30 mouse cellular contexts compared by ENCODE assay signal in genomic region chr11:79902881-79903481, GRCm38 (mm10). TPM values are rescaled to one million over a fixed set of nuclear protein-coding genes. Genes with fewer than 3 reads are reported as not detected.
DNase-seq lines count a peak whose midpoint lies in the region; ATAC-seq and TF ChIP-seq lines count a peak whose summit lies in the region.
"Had no signal": no experiment of that assay in that cellular context is flagged by ENCODE, and none has a peak within 500 bp of the region (broad histone marks: within the 10 kb centered on the region; RNA-seq: fewer than 3 reads in every experiment).

No protein-coding gene starts in this region.

- no peaks in the 10 kb centered on the region for H3K9me3 ChIP-seq in intestine, embryonic 14.5 days (ENCODE audit: control insufficient read depth, low read length)
- no peaks in the 10 kb centered on the region for H3K9me3 ChIP-seq in intestine, postnatal 0 days (ENCODE audit: control insufficient read depth)
- no peaks in the 10 kb centered on the region for H3K9me3 ChIP-seq in stomach, embryonic 15.5 days
- no peaks in the 10 kb centered on the region for H3K9me3 ChIP-seq in neural tube, embryonic 15.5 days (replicated peaks)
- H3K9me3 ChIP-seq in forebrain, embryonic 10.5 days = no peaks in the 10 kb centered on the region
- H3K9me3 ChIP-seq: embryonic facial prominence, embryonic 10.5 days; embryonic facial prominence, embryonic 13.5 days; heart, embryonic 12.5 days; heart, embryonic 15.5 days; hindbrain, embryonic 10.5 days had no signal

- DNase-seq in intestine, embryonic 14.5 days (ENCODE audit: low spot score) = no peak
- DNase-seq in ES-CJ7 (ENCODE audit: low read depth, low spot score) (peak; percentile 61), R1 (ENCODE audit: low read depth, low spot score) (peak; percentile 71)
- DNase-seq in forebrain, embryonic 10.5 days (ENCODE audit: extremely low spot score, low spot score) = no peak
- no peak for DNase-seq in layer of hippocampus, adult 9-11 months
- DNase-seq: adrenal gland, adult 8-10 months; adrenal gland, postnatal 25 days; cerebellum, adult 11-12 months; cerebellum, adult 8-10 months; cerebellum, postnatal 36 days; embryo, embryonic 11 days; forebrain, postnatal 0 days; gastrocnemius, adult 2 months; gastrocnemius, postnatal 25 days; heart, adult 18-20 months; heart, postnatal 10 days; heart, postnatal 36 days had no signal

- ATAC-seq in intestine, embryonic 14.5 days (replicated peaks; ENCODE audit: low FRiP score, low TSS enrichment, low read depth) = 0 out of 2 replicates have a peak, but pooled peaks have one; percentile 32
- no peak for ATAC-seq in intestine, postnatal 0 days
- ATAC-seq in stomach, embryonic 15.5 days (ENCODE audit: insufficient read depth, low FRiP score, low read depth) = peak; percentile 47; the same call in 1 of the 2 replicates
- no peak for ATAC-seq in neural tube, embryonic 15.5 days (ENCODE audit: low FRiP score)
- ATAC-seq: activated CD4-positive, CD25-positive, alpha-beta regulatory T cell, adult 4 months; forebrain, embryonic 14.5 days; forebrain, postnatal 0 days; hindbrain, postnatal 0 days; inflammation-experienced regulatory T-cells, adult 6 months had no signal

- no peak overlapping the region for H3K9ac ChIP-seq in intestine, embryonic 14.5 days (ENCODE audit: low read length)
- H3K9ac ChIP-seq in intestine, postnatal 0 days (ENCODE audit: low read depth, low read length) = no peak overlapping the region
- no peak overlapping the region for H3K9ac ChIP-seq in stomach, embryonic 15.5 days
- no peak overlapping the region for H3K9ac ChIP-seq in neural tube, embryonic 15.5 days (replicated peaks)
- H3K9ac ChIP-seq: embryonic facial prominence, embryonic 13.5 days; forebrain, postnatal 0 days; heart, embryonic 12.5 days; heart, embryonic 15.5 days; hindbrain, embryonic 14.5 days had no signal

- no peak overlapping the region for H3K27ac ChIP-seq in intestine, embryonic 14.5 days (ENCODE audit: low read depth)
- H3K27ac ChIP-seq in intestine, postnatal 0 days (ENCODE audit: low read depth, low read length) = no peak overlapping the region
- peak overlapping the region; percentile 40 for H3K27ac ChIP-seq in stomach, embryonic 15.5 days
- H3K27ac ChIP-seq in neural tube, embryonic 15.5 days (replicated peaks) = no peak overlapping the region
- no peak overlapping the region for H3K27ac ChIP-seq in forebrain, embryonic 10.5 days
- H3K27ac ChIP-seq: embryonic facial prominence, embryonic 10.5 days; embryonic facial prominence, embryonic 13.5 days; gastrocnemius, adult 2 months; heart, embryonic 15.5 days; hindbrain, embryonic 10.5 days; hindbrain, embryonic 14.5 days; hindbrain, postnatal 0 days had no signal

- no peaks in the 10 kb centered on the region for H3K4me1 ChIP-seq in intestine, embryonic 14.5 days (replicated peaks; ENCODE audit: control insufficient read depth, insufficient read depth, low read length)
- no peaks in the 10 kb centered on the region for H3K4me1 ChIP-seq in intestine, postnatal 0 days (replicated peaks; ENCODE audit: control insufficient read depth, insufficient read depth, low read length)
- H3K4me1 ChIP-seq in stomach, embryonic 15.5 days = no peaks in the 10 kb centered on the region
- no peaks in the 10 kb centered on the region for H3K4me1 ChIP-seq in neural tube, embryonic 15.5 days
- no peaks in the 10 kb centered on the region for H3K4me1 ChIP-seq in forebrain, embryonic 10.5 days
- H3K4me1 ChIP-seq: embryonic facial prominence, embryonic 10.5 days; hindbrain, embryonic 10.5 days had no signal

- 52% methylated on average over 6 of the region's 6 CpGs for WGBS in intestine, embryonic 14.5 days
- 68% methylated on average over 6 of the region's 6 CpGs for WGBS in intestine, postnatal 0 days
- 54% methylated on average over 6 of the region's 6 CpGs for WGBS in stomach, embryonic 15.5 days
- WGBS in neural tube, embryonic 15.5 days = 84% methylated on average over 6 of the region's 6 CpGs
- 80% methylated on average over 6 of the region's 6 CpGs for WGBS in forebrain, embryonic 10.5 days

- H3K4me3 ChIP-seq in intestine, embryonic 14.5 days (ENCODE audit: low read depth, low read length) = no peak overlapping the region
- H3K4me3 ChIP-seq in intestine, postnatal 0 days (ENCODE audit: low read depth, low read length) = no peak overlapping the region
- H3K4me3 ChIP-seq in stomach, embryonic 15.5 days (replicated peaks) = no peak overlapping the region
- H3K4me3 ChIP-seq in neural tube, embryonic 15.5 days (replicated peaks) = no peak overlapping the region
- H3K4me3 ChIP-seq in forebrain, embryonic 10.5 days = no peak overlapping the region
- H3K4me3 ChIP-seq: embryonic facial prominence, embryonic 10.5 days; embryonic facial prominence, embryonic 13.5 days; gastrocnemius, adult 2 months; heart, embryonic 12.5 days; heart, embryonic 15.5 days; hindbrain, embryonic 10.5 days had no signal

- no peaks in the 10 kb centered on the region for H3K27me3 ChIP-seq in intestine, embryonic 14.5 days (replicated peaks; ENCODE audit: control insufficient read depth, insufficient read depth, low read length)
- no peaks in the 10 kb centered on the region for H3K27me3 ChIP-seq in intestine, postnatal 0 days (replicated peaks; ENCODE audit: control insufficient read depth, insufficient read depth, low read length)
- no peaks in the 10 kb centered on the region for H3K27me3 ChIP-seq in stomach, embryonic 15.5 days (replicated peaks)
- no peaks in the 10 kb centered on the region for H3K27me3 ChIP-seq in neural tube, embryonic 15.5 days (replicated peaks)
- H3K27me3 ChIP-seq in forebrain, embryonic 10.5 days (ENCODE audit: poor library complexity, severe bottlenecking) = no peaks in the 10 kb centered on the region
- H3K27me3 ChIP-seq: embryonic facial prominence, embryonic 13.5 days; heart, embryonic 12.5 days; heart, embryonic 15.5 days had no signal

- no peak for TF ChIP-seq CTCF in intestine, postnatal 0 days (IDR thresholded peaks at IDR 0.05; ENCODE audit: low read depth)

- no peaks in the 10 kb centered on the region for H3K36me3 ChIP-seq in intestine, embryonic 14.5 days (ENCODE audit: control insufficient read depth, insufficient read depth, low read length)
- no peaks in the 10 kb centered on the region for H3K36me3 ChIP-seq in intestine, postnatal 0 days (ENCODE audit: control insufficient read depth, insufficient read depth)
- no peaks in the 10 kb centered on the region for H3K36me3 ChIP-seq in stomach, embryonic 15.5 days
- no peaks in the 10 kb centered on the region for H3K36me3 ChIP-seq in neural tube, embryonic 15.5 days
- H3K36me3 ChIP-seq in forebrain, embryonic 10.5 days (replicated peaks) = no peaks in the 10 kb centered on the region
- H3K36me3 ChIP-seq: embryonic facial prominence, embryonic 10.5 days; embryonic facial prominence, embryonic 13.5 days; heart, embryonic 12.5 days; heart, embryonic 15.5 days; hindbrain, embryonic 10.5 days had no signal

- no peak overlapping the region for H3K4me2 ChIP-seq in intestine, embryonic 14.5 days (ENCODE audit: low read length)
- no peak overlapping the region for H3K4me2 ChIP-seq in intestine, postnatal 0 days (replicated peaks; ENCODE audit: low read depth)
- no peak overlapping the region for H3K4me2 ChIP-seq in stomach, embryonic 15.5 days
- H3K4me2 ChIP-seq in neural tube, embryonic 15.5 days = no peak overlapping the region
- H3K4me2 ChIP-seq: embryonic facial prominence, embryonic 13.5 days; heart, embryonic 12.5 days; heart, embryonic 15.5 days; hindbrain, embryonic 14.5 days had no signal

RNA-seq across cellular contexts. Expression of gene Utp6, which starts 59.2 kb away (rescaled TPM):
- 53.5 and 60.3 TPM in 2 replicates for polyA plus RNA-seq in intestine, embryonic 14.5 days (2014; fragmentation: Nextera tagmentation; extraction: Ambion mirVana)
- 24.4 and 24.5 TPM in 2 replicates for polyA plus RNA-seq in intestine, postnatal 0 days (2015; fragmentation: Nextera tagmentation; extraction: Ambion mirVana)
- 41.9 and 46.3 TPM in 2 replicates for polyA plus RNA-seq in stomach, embryonic 15.5 days (2015; fragmentation: Nextera tagmentation; extraction: Ambion mirVana)
- polyA plus RNA-seq in neural tube, embryonic 15.5 days (2015; fragmentation: Nextera tagmentation; extraction: Ambion mirVana) = 35.3 and 44.4 TPM in 2 replicates
- polyA plus RNA-seq in forebrain, embryonic 10.5 days (2016; fragmentation: Nextera tagmentation; extraction: Ambion mirVana) = 80.1 and 81.2 TPM in 2 replicates

Comparison
In these comparisons a context has a peak if more than half of its experiments do, and no peak if none do; other contexts are left out.
1. ATAC-seq: peak in intestine, embryonic 14.5 days (single experiment) and stomach, embryonic 15.5 days (single experiment); none in intestine, postnatal 0 days (single experiment) and neural tube, embryonic 15.5 days (single experiment).
2. DNase-seq: peak in ES-CJ7 (single experiment) and R1 (single experiment); none in intestine, embryonic 14.5 days (single experiment), forebrain, embryonic 10.5 days (single experiment) and layer of hippocampus, adult 9-11 months (single experiment).